Mouse (Mus musculus) left cerebral cortex, postnatal 4 days (tissue): ENCODE measurements around the gene Ift20. TPM values are rescaled to one million over a fixed set of nuclear protein-coding genes. Genes with fewer than 3 reads are reported as not detected.
"Not testable (repeated sequence)": the region's sequence is repeated elsewhere in the genome, so short reads cannot be mapped to it uniquely, and the experiment has no call there.

Source experiments
- DNase-seq: peaks from one replicate; pipeline ENCODE4 v3.0.0-alpha.2; 2022
- intact Hi-C: fragments of 180-260 bp; cut with DNase I; formaldehyde crosslinking; loops from one replicate; pipeline ENCODE4 v1.15.1; 2025
- total RNA-seq, 2 experiments: library from RNA; stranded (reverse); gene quantifications; 2 replicates each; pipeline ENCODE4 v1.2.3; 2021

Ift20 gene
- total RNA-seq, 2 experiments from 2014 or later = 54.6 to 59.7 TPM

GRCm38 (mm10) chr11:78521880-78522279, 14.3 kb upstream of the Ift20 start:
- no peak for DNase-seq
- intact Hi-C loops = no loop called here

GRCm38 (mm10) chr11:78522481-78522997, 13.6 kb upstream of the Ift20 start:
- no peak for DNase-seq
- intact Hi-C loops = no loop called here

DNA sequence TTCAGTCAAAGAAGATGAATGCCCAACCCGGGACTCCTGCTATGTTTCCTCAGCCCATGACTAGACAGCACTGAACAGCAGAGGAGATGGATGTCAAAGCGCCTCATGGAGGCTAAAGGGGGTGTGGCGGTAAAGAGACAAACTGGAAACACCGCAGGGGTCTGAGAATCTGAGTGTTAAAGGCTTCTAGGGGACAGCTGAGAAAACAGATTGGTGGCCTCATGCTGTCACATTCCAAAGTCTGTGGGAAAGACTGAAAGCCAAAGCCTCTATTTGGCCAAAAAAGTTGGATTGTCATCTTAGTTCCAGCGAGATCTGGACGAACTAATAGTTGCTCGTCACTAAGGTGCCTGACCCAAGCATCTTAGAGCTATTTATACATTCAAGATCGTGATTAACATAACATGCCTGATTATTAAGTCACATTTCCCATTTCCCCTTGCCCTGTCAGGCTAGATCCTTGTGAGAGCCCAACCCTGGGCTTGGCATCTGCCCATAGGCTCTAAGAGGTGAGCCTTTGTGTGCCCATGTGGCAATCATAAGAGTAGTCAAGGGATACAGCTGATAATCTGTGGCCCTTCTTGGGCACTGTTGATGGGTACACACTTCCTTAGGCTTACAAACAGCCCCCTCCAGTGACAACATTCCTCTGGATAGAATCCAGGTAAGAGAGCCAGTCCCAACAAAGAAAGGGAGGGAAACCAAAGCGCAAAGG, 12.8 kb upstream of the Ift20 start:
- intact Hi-C loops = no loop called here
- no peak for DNase-seq

- intact Hi-C loops = no loop called here
- peak; percentile 84 for DNase-seq
Measured at GRCm38 (mm10) chr11:78524838-78525237, 11.3 kb upstream of the Ift20 start.

GRCm38 (mm10) chr11:78528714-78529113, 7.4 kb upstream of the Ift20 start:
- DNase-seq = no peak
- intact Hi-C loops = no loop called here

- no peak for DNase-seq
- intact Hi-C loops = no loop called here
Measured at GRCm38 (mm10) chr11:78530001-78530400, 6.2 kb upstream of the Ift20 start.

- no peak for DNase-seq
- intact Hi-C loops = no loop called here
Measured at GRCm38 (mm10) chr11:78531046-78531445, 5.1 kb upstream of the Ift20 start.

GRCm38 (mm10) chr11:78531515-78531914, 4.6 kb upstream of the Ift20 start:
- DNase-seq, intact Hi-C loops: not testable (repeated sequence)

- no peak for DNase-seq
- intact Hi-C loops = no loop called here
Measured at GRCm38 (mm10) chr11:78534516-78534915, 1.6 kb upstream of the Ift20 start.

DNA sequence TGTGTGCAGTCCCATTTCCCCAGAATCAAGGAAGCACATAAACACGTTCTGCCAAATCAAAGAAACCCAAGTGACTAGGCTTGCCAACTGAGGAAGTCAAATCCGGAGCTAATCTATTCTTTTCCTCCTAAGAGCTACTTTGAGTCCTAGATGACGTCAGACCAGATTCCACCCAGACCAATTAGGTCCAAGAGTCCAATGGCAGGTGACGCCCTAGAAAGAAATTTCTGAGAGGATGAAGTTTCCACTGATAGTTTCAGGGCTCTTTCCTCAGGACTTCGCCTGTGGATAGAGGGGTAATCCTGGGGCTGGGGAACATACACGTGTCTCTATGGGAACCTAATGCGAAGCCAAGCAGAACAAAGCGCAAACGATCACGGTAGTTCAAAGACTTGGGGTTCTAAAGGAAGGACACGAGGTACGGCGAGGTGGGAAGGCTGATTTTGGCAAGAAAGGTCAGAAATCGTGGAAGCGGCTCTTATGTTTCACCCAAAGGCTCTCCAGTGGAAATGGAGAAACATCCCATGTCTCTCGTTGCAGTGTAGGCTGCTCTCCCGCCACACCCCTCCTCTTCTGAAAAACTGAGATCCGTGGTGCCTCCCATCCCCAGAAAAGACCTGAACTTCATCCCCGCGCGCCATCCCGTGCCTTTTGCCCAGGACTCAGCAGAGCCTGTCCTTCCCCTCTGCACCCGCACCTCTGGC, 633 bp upstream of the Ift20 start:
- intact Hi-C loops = no loop called here
- DNase-seq = no peak

- DNase-seq = no peak
- intact Hi-C loops = no loop called here
Measured at GRCm38 (mm10) chr11:78536690-78537084, 526 bp downstream of the Ift20 start.

- no peak for DNase-seq
- intact Hi-C loops = no loop called here
Measured at GRCm38 (mm10) chr11:78540358-78540757, 4.2 kb downstream of the Ift20 start.

DNA sequence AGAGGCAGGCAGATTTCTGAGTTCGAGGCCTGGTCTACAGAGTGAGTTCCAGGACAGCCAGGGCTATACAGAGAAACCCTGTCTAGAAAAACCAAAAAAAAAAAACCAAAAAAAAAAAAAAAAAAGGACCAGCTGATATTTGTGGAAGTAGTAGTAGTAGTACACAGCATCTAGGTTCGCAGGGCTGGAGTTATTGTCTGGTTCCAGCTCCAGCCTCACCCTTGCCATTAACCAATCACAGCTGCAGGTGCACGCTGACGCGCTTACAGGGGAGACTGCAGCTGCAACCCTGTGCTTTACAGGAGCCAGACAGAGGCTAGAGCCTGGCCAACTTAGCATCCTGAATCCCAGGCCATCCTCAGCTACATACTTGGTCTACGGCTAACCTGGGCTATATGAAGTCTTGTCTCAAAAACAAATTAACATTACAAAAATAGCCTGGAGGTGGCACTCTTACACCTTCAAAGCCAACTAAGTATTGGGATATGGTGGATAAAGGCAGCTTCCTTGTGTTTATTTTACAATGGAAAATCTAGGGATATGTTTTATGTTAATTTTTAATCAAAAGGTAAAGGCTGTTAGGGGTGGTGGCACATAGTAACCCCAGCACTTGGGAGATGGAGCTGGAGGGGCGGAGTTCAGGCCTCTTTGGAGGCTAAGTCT, 8.4 kb downstream of the Ift20 start:
- DNase-seq = no peak
- intact Hi-C loops = loop anchor here (5.0 kb wide), 1 partner anchor 283 kb away; the partner anchor contains the start of gene Lyrm9

DNA sequence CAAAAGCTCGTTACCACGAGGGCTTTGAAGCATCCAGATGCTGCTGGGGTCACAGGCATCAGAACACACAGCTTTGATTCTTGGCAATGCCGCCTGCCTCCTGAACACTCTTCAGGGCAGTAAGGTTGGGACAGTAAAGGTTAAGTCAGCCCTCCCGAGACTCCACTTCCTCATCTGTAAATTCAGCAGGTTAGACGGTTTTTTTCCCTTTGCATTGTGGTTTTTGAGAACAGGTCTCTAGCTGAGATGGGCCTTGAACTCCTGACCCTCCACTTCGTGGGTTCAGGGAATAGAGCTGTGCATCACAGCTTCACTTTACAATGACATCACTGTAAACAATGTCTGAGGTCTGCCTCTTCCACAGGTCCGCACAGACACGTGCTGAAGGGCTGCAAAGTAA, 9.0 kb downstream of the Ift20 start:
- no peak for DNase-seq
- intact Hi-C loops = loop anchor here (5.0 kb wide), 1 partner anchor 282 kb away; the partner anchor contains the start of gene Lyrm9

DNA sequence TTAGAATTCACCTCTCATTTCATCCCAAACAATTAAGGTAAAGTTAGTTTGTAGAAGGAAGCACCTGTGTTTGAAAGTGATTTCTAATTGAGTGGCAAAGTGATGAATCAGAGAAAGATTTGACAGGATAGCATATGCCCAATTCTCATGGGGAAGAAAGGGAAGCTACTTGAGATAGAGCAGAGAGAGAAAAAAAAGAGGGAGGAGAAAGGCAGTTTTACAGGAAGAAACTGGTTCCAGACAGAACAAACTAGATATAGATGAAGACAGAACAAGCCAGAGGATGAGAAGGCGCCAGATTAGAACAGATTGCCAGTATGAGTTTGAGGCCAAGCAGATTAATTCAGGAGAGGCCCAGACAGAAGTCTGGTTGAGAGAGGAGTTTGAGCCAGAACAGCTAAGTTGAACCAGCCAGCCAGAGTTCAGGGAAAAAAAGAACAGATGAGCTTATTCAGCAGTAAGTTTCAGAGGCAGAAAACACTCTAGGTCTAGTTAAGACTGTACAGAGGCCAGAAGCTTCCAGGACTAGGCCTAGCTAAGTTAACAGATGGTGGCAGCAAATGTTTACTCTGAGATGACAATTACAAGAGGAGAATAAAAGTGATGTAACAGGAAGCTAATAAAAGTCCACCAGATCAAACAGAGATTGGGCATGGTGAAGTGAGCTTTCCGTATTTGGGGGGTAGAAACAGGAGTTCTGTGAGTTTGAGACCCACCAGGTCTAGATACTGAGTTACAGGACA, 11.7 kb downstream of the Ift20 start:
- no peak for DNase-seq
- intact Hi-C loops = loop anchor here (5.0 kb wide), 1 partner anchor 279 kb away; the partner anchor contains the start of gene Lyrm9

- intact Hi-C loops = loop anchor here (5.0 kb wide), 1 partner anchor 278 kb away; the partner anchor contains the start of gene Lyrm9
- no peak for DNase-seq
Measured at GRCm38 (mm10) chr11:78549491-78549987, 13.4 kb downstream of the Ift20 start.

DNA sequence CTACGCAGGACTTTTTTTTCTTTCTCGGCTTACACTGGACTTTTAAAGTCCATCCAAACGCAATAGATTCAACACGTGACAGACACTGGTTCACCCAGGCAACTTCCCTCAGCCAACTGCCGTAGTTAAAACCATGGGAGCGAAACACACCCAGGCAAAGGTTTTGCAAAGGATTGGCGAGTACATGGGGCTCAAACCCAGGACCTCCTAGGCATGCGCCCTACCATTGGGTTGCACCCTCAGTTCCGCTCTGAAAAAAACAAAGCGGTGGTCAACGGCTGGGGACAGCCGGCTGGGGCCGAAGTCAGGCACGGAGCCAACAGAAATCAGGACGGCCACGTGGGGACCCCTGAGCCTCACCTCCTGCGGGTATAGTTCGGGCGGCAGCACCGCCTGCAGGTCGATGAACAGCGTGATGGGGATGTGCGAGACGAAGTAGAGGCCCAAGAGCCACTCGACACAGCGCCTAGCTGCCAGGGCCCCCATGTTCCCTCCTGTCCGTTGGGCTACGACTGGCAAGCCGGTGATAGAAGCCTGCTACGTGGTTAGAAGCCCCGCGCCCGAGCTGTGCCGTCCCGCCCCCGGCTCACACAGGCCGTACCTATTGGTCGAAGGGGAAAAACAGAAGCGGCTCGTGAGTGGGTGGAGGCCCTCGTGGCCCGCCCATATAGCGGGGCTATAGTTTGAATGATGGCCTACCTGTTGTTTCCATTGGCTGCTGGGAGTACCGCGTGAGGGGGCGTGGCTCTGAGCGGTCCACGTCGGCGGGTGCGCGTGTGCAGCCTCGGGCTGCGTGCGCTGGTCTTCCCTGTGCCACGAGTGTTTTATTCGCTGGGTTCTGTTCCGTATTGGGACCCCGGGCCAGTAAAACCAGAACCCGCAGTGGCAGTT, 14.3 kb downstream of the Ift20 start, which contains the start of gene Tmem97:
Gene Tmem97 (minus strand): TSS at position 610 of the 891 bp plus-strand sequence.
- DNase-seq = peak; percentile 97
- intact Hi-C loops = loop anchor here (10.0 kb wide), 1 partner anchor 404 kb away; no protein-coding TSS in a partner anchor

- intact Hi-C loops = loop anchor here (10.0 kb wide), 1 partner anchor 404 kb away; no protein-coding TSS in a partner anchor
- DNase-seq = no peak
Measured at GRCm38 (mm10) chr11:78551059-78551398, 14.9 kb downstream of the Ift20 start.

- intact Hi-C loops = loop anchor here (10.0 kb wide), 1 partner anchor 399 kb away; no protein-coding TSS in a partner anchor
- DNase-seq = no peak
Measured at GRCm38 (mm10) chr11:78555623-78556022, 19.5 kb downstream of the Ift20 start.
